Mouse (Mus musculus) midbrain, embryonic 14.5 days (tissue): ENCODE measurements around the gene Gm49661. TPM values are rescaled to one million over a fixed set of nuclear protein-coding genes. Genes with fewer than 3 reads are reported as not detected.

ENCODE experiments used
- ATAC-seq: fragments of 200-750 bp; cut with Nextera tagmentation; 2 replicates; pipeline ENCODE4 v1.8.0; 2017; ENCODE audit warnings: moderate number of reproducible peaks, moderate library complexity; ENCODE audit not compliant: low FRiP score, low TSS enrichment
- DNase-seq: peaks from one replicate; pipeline ENCODE4 v3.0.0-alpha.2; 2015
- H3K27ac ChIP-seq: fragments of 300-500 bp; sonication (generic); replicated peaks from 2 replicates; pipeline ENCODE4 v1.5.1; 2014; ENCODE audit warnings: mild to moderate bottlenecking, low read depth, low read length, moderate library complexity
- H3K27me3 ChIP-seq: fragments of 300-500 bp; sonication (generic); 2 replicates; pipeline ENCODE4 v1.6.1; 2014; ENCODE audit warnings: low read length, control low read depth, mixed read lengths; ENCODE audit not compliant: control insufficient read depth, insufficient read depth
- H3K36me3 ChIP-seq: fragments of 300-500 bp; sonication (generic); 2 replicates; pipeline ENCODE4 v1.6.1; 2014; ENCODE audit warnings: low read length, control low read depth; ENCODE audit not compliant: control insufficient read depth, insufficient read depth
- H3K4me1 ChIP-seq: fragments of 300-500 bp; sonication (generic); 2 replicates; pipeline ENCODE4 v1.6.1; 2014; ENCODE audit warnings: mild to moderate bottlenecking, antibody characterized with exemption, low read length, control low read depth; ENCODE audit not compliant: control insufficient read depth, insufficient read depth
- H3K4me2 ChIP-seq: fragments of 300-500 bp; sonication (generic); 2 replicates; pipeline ENCODE4 v1.6.1; 2014; ENCODE audit warnings: mild to moderate bottlenecking, low read length, moderate library complexity
- H3K4me3 ChIP-seq: fragments of 300-500 bp; sonication (generic); replicated peaks from 2 replicates; pipeline ENCODE4 v1.5.1; 2014; ENCODE audit warnings: low read depth, low read length
- H3K9ac ChIP-seq: fragments of 300-500 bp; sonication (generic); replicated peaks from 2 replicates; pipeline ENCODE4 v1.6.1; 2014; ENCODE audit warnings: mild to moderate bottlenecking, low read length, moderate library complexity
- H3K9me3 ChIP-seq: fragments of 300-500 bp; sonication (generic); 2 replicates; pipeline ENCODE4 v1.6.1; 2016; ENCODE audit warnings: low read length, control low read depth, mixed read lengths; ENCODE audit not compliant: control insufficient read depth
- WGBS: fragments of 180-500 bp; shearing (Covaris S2); extraction: QIAGEN DNeasy Blood & Tissue Kit; methylation state at CpG from one replicate; pipeline ENCODE4 v1.1.7; 2014; 5-methylcytosine and 5-hydroxymethylcytosine counted together
- polyA plus RNA-seq: library from polyadenylated mRNA; unstranded; fragments of >200 nt; fragmentation: Nextera tagmentation; extraction: Ambion mirVana; gene quantifications from 2 replicates; pipeline ENCODE4 v1.2.1, GENCODE M21; 2014

Gm49661 gene
- polyA plus RNA-seq, 1 experiment from 2014 or later: not detected

DNA sequence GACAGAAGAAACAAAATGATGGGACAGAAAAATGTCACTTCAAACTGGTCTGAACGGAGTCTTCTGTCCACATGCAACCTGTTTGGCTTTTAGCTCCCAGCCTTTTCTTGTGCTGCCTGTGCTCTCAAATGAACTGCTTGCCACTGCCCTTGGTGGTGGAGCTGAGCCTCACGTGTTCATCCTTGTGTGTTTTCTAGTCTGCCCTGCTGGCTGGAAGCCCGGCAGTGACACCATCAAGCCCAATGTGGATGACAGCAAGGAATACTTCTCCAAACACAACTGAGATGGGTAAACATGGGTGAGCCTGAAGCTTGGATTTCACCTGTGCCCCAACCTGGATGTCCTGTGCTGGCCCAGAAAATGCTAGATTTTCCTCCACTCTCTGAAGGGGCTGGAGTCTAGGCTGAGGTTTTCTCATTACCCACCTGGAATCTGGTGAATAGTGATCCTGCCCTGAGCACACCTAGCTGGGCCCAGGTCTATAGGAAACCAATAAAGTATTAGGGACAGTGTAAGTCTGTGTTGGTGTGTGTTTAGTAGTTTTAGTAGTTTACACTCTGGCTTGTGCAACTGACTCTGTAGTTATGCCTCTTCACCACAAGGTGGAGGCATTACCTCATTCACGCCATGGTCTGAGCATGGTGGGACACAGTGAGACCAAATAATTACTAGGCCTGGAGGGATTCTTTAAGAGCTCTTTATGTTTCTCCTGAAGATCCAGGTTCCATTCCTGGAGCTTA is 4.7 kb upstream of the Gm49661 start:
- DNase-seq: peak; percentile 83
- H3K9me3 ChIP-seq: no peaks in the 10 kb centered on the region
- no peak overlapping the region for H3K4me3 ChIP-seq
- peaks cover 44% of the 10 kb centered on the region for H3K36me3 ChIP-seq
- no peak overlapping the region for H3K4me2 ChIP-seq
- no peak for ATAC-seq
- H3K27ac ChIP-seq: no peak overlapping the region
- 62% methylated on average over 4 of the region's 4 CpGs for WGBS
- H3K4me1 ChIP-seq: peaks cover 42% of the 10 kb centered on the region
- no peak overlapping the region for H3K9ac ChIP-seq
- H3K27me3 ChIP-seq: peaks cover 18% of the 10 kb centered on the region

DNA sequence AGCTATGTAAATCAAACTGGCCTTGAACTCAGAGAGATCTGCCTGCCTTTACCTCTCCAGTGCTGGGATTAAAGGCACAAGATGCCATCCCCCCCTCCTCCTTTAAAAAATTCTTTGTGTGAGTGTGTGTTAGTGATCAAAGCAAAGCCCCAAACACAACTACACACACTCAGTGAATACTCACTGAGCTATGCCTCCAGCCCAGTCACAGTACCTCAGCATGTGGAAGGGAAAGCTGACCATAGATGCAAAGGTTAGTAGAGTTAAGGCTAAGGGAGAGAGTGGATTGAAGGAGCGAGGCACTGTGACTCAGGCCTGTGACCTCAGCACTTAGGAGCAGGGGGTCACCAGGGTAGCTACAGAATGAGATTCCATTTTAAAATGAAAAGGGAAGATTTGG is 3.8 kb upstream of the Gm49661 start:
- no peak for DNase-seq
- H3K36me3 ChIP-seq: peaks cover 44% of the 10 kb centered on the region
- H3K4me2 ChIP-seq: no peak overlapping the region
- peaks cover 41% of the 10 kb centered on the region for H3K4me1 ChIP-seq
- no peaks in the 10 kb centered on the region for H3K9me3 ChIP-seq
- H3K4me3 ChIP-seq: no peak overlapping the region
- peaks cover 13% of the 10 kb centered on the region for H3K27me3 ChIP-seq
- no peak overlapping the region for H3K27ac ChIP-seq
- 87% methylated on average over 1 of the region's 1 CpGs for WGBS
- ATAC-seq: no peak
- no peak overlapping the region for H3K9ac ChIP-seq

DNA sequence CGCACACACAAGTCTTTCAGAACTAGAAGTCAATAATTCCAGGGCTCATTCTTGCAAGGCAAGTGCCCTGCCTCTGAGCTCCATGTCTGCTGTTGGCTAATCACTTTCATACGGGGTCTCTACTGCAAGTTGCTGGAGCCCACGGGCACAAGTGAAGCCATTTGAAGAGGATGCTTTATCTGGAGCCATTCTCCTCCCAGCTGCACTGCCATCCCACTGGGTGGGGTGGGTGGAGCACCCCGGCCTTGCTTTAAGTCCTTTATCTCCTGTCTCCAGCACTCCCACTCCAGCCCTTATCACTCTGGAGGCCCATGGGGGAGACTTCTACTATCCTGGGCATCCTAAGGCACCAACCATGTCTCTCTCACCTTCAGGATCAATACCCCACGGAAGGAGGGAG is 1.7 kb upstream of the Gm49661 start:
- no peaks in the 10 kb centered on the region for H3K9me3 ChIP-seq
- H3K27me3 ChIP-seq: no peaks in the 10 kb centered on the region
- H3K4me1 ChIP-seq: peaks cover 21% of the 10 kb centered on the region
- H3K36me3 ChIP-seq: peaks cover 44% of the 10 kb centered on the region
- WGBS: 61% methylated on average over 5 of the region's 5 CpGs
- ATAC-seq (no peak), DNase-seq (no peak)
- peak overlapping the region; percentile 96 for H3K4me2 ChIP-seq
- H3K4me3 ChIP-seq: peak overlapping the region; percentile 92
- 0 out of 2 replicates have a peak overlapping the region, but pooled peaks have one; percentile 86 for H3K27ac ChIP-seq
- H3K9ac ChIP-seq: peak overlapping the region; percentile 97

DNA sequence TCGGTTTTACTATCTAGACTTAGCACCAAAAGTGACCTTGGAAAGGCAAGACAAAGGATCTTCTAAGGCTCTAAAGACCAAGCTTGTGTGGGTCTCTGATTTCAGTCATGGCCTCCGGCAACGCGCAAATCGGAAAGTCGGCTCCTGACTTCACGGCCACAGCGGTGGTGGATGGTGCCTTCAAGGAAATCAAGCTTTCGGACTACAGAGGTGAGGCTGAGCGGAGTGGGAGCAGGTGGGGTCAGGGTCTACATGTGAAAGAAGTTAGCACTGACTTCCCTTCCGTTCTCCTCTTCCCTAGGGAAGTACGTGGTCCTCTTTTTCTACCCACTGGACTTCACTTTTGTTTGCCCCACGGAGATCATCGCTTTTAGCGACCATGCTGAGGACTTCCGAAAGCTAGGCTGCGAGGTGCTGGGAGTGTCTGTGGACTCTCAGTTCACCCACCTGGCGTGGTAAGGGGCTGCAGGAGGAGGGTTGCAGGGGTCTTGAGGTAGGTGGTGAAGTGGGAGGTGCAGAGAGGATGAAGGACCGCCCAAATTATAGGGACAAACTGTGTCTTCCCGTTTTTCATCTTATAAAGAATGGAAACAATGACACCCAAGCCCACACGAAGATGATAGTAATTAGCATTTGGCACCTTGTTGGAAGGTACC is 1.0 kb upstream of the Gm49661 start:
- Histone ChIP-seq H3K27ac (peak overlapping the region; percentile 86), H3K4me2 (peak overlapping the region; percentile 96), H3K9me3 (no peaks in the 10 kb centered on the region), H3K36me3 (peaks cover 44% of the 10 kb centered on the region), H3K27me3 (no peaks in the 10 kb centered on the region), H3K4me1 (peaks cover 23% of the 10 kb centered on the region), H3K9ac (peak overlapping the region; percentile 97), H3K4me3 (peak overlapping the region; percentile 92)
- DNase-seq: no peak
- WGBS: 6% methylated on average over 21 of the region's 21 CpGs
- ATAC-seq: no peak

DNA sequence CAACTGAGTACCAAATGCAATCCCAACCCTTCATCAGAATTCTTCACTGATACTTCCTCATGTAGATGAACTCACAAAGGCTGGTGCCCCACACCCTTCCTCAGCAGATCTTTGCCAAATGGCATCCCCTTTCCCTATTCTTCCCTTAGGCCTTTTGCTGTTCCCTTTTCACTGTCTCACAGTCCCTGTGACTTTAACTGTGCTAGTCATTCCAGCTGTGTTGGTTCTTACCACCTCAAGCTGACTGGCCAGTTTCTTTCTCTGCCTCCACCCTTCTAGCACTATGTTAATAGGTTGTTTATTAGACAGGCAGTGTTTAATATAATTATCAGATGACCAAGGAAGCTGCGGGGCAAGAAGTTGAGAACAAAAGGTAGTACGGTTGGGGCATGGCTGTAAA is 583 bp downstream of the Gm49661 start:
- no peak for DNase-seq
- peaks cover 28% of the 10 kb centered on the region for H3K4me1 ChIP-seq
- peak overlapping the region; percentile 86 for H3K27ac ChIP-seq
- peak overlapping the region; percentile 97; the same call in 1 of the 2 replicates for H3K9ac ChIP-seq
- 27% methylated on average over 2 of the region's 2 CpGs for WGBS
- H3K27me3 ChIP-seq: no peaks in the 10 kb centered on the region
- ATAC-seq: no peak
- no peaks in the 10 kb centered on the region for H3K9me3 ChIP-seq
- peaks cover 31% of the 10 kb centered on the region for H3K36me3 ChIP-seq
- peak overlapping the region; percentile 92 for H3K4me3 ChIP-seq
- peak overlapping the region; percentile 96 for H3K4me2 ChIP-seq

DNA sequence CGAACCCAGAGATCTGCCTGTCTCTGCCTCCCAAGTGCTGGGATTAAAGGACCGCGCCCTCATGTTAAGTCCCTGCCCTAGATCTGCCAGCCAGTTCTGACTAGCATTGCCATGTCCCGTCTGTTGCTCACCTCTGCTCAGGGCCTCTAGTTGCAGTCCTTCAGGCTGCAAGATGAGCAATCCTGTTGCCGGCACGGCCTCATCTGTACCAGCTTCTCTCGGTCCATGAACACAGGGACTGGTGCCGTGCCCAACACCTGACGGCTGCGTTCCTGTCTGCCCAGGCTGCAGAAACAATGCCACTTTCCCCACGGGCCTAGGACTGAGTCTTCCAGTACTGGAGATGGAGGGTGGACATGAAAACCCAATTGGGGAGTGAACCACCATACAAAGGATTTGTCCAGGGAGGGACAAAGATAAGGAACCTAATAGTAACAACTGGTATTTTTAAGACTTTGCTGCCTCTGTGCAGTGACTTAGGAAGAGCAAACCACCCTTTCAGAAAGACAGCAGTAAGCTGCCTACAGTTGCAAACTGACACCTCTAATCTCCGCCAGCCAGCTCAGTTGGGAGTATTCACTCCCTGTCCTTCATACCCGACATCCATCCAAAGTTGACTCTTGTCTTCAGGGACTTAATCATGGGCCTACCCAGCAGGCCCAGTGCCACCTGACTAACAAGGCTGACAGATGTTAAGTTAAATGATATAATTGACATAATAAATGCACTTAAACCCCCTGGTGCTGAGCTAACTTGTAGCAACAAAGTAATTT is 1.5 kb downstream of the Gm49661 start:
- WGBS: 89% methylated on average over 13 of the region's 13 CpGs
- no peaks in the 10 kb centered on the region for H3K9me3 ChIP-seq
- H3K27me3 ChIP-seq: no peaks in the 10 kb centered on the region
- H3K4me2 ChIP-seq: peak overlapping the region; percentile 96; the same call in 1 of the 2 replicates
- ATAC-seq: no peak
- DNase-seq: no peak
- H3K4me1 ChIP-seq: peaks cover 28% of the 10 kb centered on the region
- H3K9ac ChIP-seq: no peak overlapping the region
- H3K4me3 ChIP-seq: no peak overlapping the region
- peaks cover 22% of the 10 kb centered on the region for H3K36me3 ChIP-seq
- H3K27ac ChIP-seq: no peak overlapping the region

DNA sequence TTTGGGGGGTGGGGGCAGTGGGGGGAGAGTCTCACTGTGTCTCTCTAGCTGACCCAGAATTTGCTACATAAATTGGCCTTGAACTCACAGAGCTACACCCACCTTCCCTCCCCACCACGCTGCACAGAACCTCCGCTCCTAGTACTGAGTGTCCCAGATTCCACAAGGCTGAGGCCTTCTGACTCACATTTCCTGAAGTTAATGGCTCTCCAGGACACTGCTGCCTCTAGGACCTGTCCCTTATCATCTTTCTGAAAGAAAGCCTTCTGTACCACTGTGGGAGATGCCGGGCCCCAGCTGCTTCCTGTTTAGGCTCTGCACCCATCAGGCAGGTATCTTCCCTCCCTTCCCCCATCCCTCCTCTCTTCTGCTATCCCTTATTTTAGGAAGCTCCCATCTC is 2.6 kb downstream of the Gm49661 start:
- Histone ChIP-seq H3K36me3 (peaks cover 12% of the 10 kb centered on the region), H3K4me2 (peak overlapping the region; percentile 79), H3K27me3 (no peaks in the 10 kb centered on the region), H3K9me3 (no peaks in the 10 kb centered on the region), H3K4me1 (peaks cover 28% of the 10 kb centered on the region), H3K27ac (0 out of 2 replicates have a peak overlapping the region, but pooled peaks have one; percentile 63), H3K4me3 (no peak overlapping the region; the same call in 1 of the 2 replicates), H3K9ac (no peak overlapping the region; the same call in 1 of the 2 replicates)
- 65% methylated on average over 3 of the region's 3 CpGs for WGBS
- DNase-seq: no peak
- no peak for ATAC-seq

DNA sequence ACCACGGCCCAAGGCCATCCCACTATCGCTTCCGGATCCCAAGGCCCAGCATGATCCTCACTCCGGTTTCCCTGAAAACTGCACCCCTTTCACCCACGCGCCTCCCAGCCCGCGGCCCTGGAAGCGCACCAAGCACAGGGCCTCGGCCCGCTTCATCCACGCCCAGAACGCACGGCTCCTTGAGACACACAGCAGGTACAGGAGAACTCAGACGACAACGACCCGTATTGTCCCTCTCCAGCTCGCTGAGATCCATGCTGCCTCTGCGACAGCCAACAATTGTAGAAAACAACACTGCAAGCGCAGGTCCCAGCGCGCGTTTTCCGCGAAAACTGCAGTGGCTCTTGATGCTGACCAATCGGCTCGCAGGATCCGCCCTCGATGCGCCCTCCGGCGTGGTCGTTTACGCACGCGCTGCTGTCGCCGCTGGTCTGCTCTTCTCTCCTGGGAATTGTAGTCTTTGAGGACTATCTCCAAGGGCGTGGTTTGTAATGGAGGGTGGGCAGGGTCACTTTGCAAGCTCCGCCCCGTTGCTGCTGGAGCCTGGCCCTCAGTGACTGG is 3.4 kb downstream of the Gm49661 start:
- H3K36me3 ChIP-seq: peaks cover 5% of the 10 kb centered on the region
- under 1% methylated on average over 41 of the region's 41 CpGs for WGBS
- H3K27me3 ChIP-seq: no peaks in the 10 kb centered on the region
- no peaks in the 10 kb centered on the region for H3K9me3 ChIP-seq
- peak overlapping the region; percentile 63 for H3K27ac ChIP-seq
- DNase-seq (peak; percentile 98), ATAC-seq (peak; percentile 85)
- peak overlapping the region; percentile 79 for H3K4me2 ChIP-seq
- peak overlapping the region; percentile 56 for H3K9ac ChIP-seq
- peak overlapping the region; percentile 57 for H3K4me3 ChIP-seq
- H3K4me1 ChIP-seq: peaks cover 23% of the 10 kb centered on the region
